Mouse (Mus musculus) cerebellum, adult 2 months (tissue): Measurements from ENCODE around the gene Cptp.

Source experiments
- CTCF ChIP-seq: fragments of 200-500 bp; IDR thresholded peaks from 2 replicates; pipeline ENCODE4 v1.5.1; 2011; ENCODE audit warnings: low read depth, mild to moderate bottlenecking, control low read depth, low read length, moderate library complexity, borderline replicate concordance; ENCODE audit not compliant: insufficient read depth
- POLR2A ChIP-seq: fragments of 200-500 bp; IDR thresholded peaks from 2 replicates; pipeline ENCODE4 v1.6.1; 2011; ENCODE audit warnings: low read length, control low read depth, borderline replicate concordance; ENCODE audit not compliant: insufficient read depth

GRCm38 (mm10) chr4:155894311-155894881 lies 25.2 kb upstream of the Cptp start:
- TF ChIP-seq CTCF (no peak), POLR2A (no peak)
